Mouse (Mus musculus) cortical plate, adult 2 months (tissue): ENCODE measurements around the gene Ifrd2. TPM values are rescaled to one million over a fixed set of nuclear protein-coding genes. Genes with fewer than 3 reads are reported as not detected.
A peak's percentile ranks its signal among the peaks of the same experiment; 100 is the strongest.

Experiments
- H3K27ac ChIP-seq: fragments of 200-500 bp; 2 replicates; pipeline ENCODE4 v1.5.1; 2012; ENCODE audit warnings: low read length, control low read depth, inconsistent platforms; ENCODE audit not compliant: insufficient read depth
- H3K4me1 ChIP-seq: fragments of 200-500 bp; 2 replicates; pipeline ENCODE4 v1.6.1; 2011; ENCODE audit warnings: low read length; ENCODE audit not compliant: control insufficient read depth, insufficient read depth
- H3K4me3 ChIP-seq: fragments of 200-500 bp; 2 replicates; pipeline ENCODE4 v1.5.1; 2011; ENCODE audit warnings: mild to moderate bottlenecking, low read length, control low read depth; ENCODE audit not compliant: insufficient read depth
- CTCF ChIP-seq: fragments of 200-500 bp; IDR thresholded peaks from 2 replicates; pipeline ENCODE4 v1.5.1; 2011; ENCODE audit warnings: mild to moderate bottlenecking, control low read depth, low read length; ENCODE audit not compliant: insufficient read depth; ENCODE audit errors: extremely low read depth
- POLR2A ChIP-seq: fragments of 200-500 bp; IDR thresholded peaks from 2 replicates; pipeline ENCODE4 v1.6.1; 2011; ENCODE audit warnings: mild to moderate bottlenecking, low read length, control low read depth; ENCODE audit not compliant: insufficient read depth; ENCODE audit errors: extremely low read depth
- polyA plus RNA-seq: library from polyadenylated mRNA; depleted of rRNA; stranded (reverse); fragments of >200 nt; gene quantifications from 2 replicates; pipeline ENCODE4 v1.2.3, GENCODE M21; 2012

Ifrd2 gene
- polyA plus RNA-seq, 1 experiment: 16.3 TPM

DNA sequence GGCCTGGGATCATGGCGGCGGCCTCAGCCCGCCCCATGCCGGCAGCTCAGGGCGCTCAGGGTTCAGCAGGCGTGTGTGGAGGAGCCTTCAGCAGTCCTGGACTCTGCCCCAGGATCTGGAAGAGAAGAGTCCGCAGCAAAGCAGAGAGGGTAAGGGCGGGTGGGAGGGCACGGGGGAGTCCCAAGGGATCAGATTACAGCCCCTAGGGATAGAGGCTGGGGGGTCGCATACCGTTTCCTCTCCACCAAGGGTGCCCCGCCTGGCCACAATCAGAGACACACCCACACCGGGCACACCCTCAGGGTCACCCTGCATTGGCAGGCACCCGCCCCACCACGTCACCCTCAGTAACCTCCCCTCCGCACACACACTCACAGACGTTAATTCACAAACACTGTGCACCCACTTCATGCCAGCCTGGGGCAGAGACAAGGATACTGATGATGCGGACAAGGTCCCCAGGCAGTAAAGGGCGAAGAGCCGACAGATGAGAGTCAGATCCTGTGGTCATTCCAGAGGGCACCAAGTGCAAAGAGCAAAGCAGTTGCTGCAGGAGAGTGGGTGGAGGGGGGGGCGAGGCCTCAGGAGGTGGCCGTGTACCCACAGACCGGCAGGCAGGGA, 17.7 kb downstream of the Ifrd2 start:
- Histone ChIP-seq H3K27ac (no peak overlapping the region), H3K4me1 (no peaks in the 10 kb centered on the region; the same call in 1 of the 2 replicates), H3K4me3 (no peak overlapping the region)
- TF ChIP-seq POLR2A (no peak), CTCF (no peak)

DNA sequence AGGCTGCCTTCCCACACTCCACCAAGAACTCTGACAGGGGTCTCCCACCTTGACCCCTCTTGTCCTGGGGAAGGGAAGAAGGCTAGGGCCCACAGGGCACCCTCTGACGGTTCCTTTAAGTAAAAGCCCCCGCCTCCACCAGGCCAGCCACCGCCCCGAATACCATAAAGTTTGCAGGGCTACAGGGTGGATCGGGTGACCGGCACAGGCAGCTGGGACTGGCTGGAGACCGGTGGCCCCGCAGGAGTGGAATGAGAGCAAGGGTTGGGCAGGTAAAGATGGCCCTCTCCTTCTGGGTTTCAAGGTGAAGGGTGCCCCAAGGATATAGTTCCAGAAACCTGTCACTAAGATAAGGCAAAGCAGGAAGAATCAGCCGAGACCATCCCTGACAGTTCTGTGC, 19.1 kb downstream of the Ifrd2 start:
- Histone ChIP-seq H3K4me3 (no peak overlapping the region), H3K4me1 (peaks cover under 1% of the 10 kb centered on the region; the same call in 1 of the 2 replicates), H3K27ac (no peak overlapping the region)
- TF ChIP-seq CTCF (no peak), POLR2A (no peak)

DNA sequence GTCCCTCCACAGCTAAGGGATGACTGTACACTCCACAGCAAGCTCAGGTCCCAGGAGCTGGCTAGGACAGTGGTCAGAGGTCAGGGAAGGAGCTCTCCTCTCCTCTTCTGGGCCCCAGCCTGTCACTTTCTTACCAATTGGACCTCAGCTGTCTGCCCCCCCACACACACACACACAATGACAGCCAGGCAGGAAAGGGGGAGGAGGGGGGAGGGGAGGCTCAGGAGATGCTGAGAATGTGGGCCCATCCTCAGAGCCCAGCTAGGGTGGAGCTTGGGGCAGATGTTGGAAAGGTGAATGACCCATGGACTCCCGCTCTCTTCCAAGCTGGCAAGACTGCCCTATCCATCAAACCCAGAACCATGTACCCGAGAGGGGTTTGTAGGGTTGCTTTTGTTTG, 19.6 kb downstream of the Ifrd2 start:
- no peak for TF ChIP-seq POLR2A
- no peak for TF ChIP-seq CTCF
- Histone ChIP-seq H3K4me3 (no peak overlapping the region), H3K4me1 (peaks cover 4% of the 10 kb centered on the region; the same call in 1 of the 2 replicates), H3K27ac (no peak overlapping the region)

DNA sequence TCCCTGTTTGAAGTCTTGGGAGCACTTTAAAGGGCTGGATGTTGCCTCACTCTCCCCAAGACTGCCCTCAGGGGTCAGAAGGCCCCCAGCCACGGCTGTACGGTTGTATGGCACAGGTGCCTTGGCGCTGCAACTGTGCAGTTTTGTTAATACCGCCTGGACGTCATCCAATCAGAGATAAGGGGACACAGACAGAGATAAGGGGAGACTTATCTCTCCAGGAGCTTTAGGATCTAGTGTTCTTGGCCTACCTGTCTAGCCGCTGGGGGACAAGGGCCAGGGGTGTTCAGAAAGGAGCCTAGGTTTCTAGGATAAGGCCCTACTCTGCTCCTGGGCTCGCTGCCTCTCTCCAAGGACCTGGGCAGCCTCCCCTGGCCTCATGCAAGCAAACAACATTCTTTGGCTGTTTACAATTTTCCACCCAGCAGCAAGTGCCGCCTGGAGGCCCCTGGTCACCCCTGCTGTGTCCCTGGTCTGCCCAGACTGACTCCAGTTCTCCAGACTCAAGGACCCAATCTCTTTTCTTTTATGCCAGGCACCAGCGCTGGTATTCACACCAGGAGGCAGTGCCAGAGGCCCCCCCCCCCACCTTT, 20.3 kb downstream of the Ifrd2 start:
- Histone ChIP-seq H3K4me3 (no peak overlapping the region), H3K4me1 (0 out of 2 replicates have a peak, but pooled peaks cover 5% of the 10 kb centered on the region), H3K27ac (no peak overlapping the region)
- no peak for TF ChIP-seq POLR2A
- TF ChIP-seq CTCF: no peak

DNA sequence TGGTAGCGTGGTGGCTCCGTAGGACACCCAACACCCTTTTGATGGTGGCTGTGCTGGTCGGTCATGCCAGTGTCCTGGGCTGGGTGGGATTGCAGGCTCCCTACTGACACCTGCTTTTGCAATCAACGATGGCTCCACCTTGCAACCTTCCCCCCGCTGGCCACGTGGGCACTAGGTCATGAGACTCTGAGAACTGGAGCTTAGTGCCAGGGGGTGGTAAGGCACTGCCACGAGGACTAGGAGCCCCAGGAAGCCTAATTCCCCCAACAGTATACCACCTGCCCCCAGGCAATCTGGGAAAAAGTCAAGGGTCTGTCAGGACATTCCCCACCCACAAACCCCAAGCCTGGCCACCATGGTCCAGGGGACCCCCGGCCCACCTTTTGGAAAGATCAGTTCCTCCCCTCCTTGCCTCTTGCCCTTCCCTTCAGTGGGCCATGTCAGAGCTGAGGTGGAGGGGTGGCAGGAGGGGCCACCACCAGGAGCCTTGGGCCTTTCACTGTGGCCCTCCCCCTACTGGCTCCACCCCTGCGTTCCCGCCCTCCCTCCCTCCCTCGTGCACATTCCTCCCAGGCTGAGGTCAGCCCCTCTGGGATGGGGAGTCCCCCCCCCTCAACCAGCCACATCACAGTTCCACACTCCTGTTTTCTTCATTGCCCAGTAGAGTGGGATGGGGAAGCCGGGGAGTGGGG, 21.4 kb downstream of the Ifrd2 start, which contains the start of gene Sema3b:
Sema3b (minus strand) TSS at position 489 of the 692 bp plus-strand sequence.
- Histone ChIP-seq H3K4me3 (no peak within 1 kb of the TSS), H3K4me1 (0 out of 2 replicates have a peak, but pooled peaks cover 5% of the 10 kb centered on the region), H3K27ac (no peak within 1 kb of the TSS)
- TF ChIP-seq CTCF: no peak
- TF ChIP-seq POLR2A: no peak

DNA sequence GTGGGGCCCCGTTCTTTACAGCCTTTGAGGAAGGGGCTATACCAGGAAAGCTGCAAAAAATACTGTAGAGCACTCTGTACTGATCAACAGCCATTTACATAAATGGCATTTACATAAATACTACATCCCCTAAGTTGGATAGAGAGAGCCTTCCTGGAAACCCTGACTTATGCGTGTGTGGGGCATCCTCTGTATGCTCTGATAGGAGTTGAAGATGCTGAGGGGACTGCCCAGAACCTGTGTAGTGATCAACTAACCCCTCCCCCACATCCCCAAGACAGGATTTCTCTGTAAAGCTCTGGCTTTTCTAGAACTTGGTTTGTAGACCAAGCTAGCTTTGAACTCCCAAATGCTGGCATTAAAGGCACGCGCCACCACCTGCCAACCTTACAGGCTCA, 22.0 kb downstream of the Ifrd2 start:
- Histone ChIP-seq H3K27ac (no peak overlapping the region), H3K4me1 (0 out of 2 replicates have a peak, but pooled peaks cover 5% of the 10 kb centered on the region), H3K4me3 (no peak overlapping the region)
- no peak for TF ChIP-seq POLR2A
- TF ChIP-seq CTCF: no peak

DNA sequence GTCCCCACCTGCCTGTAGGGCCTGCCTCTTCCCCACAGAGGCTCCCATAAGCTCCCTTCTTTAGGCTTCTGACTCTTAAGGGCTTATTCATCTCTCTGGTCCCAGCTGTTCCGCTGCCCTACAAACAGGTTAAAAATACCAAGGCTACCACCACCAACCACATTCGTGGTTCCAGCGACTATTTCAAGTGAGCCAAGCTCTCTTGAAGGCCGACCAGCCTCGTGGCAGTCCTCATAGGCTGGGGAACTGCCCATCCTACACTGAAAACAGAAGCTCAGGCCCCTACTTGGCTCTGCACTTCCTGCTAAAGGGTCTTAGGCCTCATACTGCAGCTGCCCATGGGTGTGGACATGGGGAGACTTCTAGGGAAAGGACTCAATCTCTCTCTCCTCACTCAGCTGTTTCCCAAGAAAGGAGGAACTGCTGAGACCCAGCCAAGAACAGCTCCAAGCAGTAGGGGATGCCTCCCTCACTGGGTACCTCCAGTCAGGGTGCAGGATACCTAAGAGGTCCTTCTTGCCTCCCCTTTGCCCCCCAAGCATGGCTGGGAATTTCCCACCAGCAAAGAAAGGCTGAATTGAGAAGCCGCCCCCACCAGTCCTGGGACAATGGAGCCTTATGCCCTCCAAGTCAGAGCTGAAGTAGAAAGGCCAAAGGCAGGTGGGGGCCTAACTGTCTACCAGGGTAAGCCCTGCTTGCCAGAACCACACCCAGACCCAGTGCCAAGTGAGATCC, 24.2 kb downstream of the Ifrd2 start:
- TF ChIP-seq CTCF: no peak
- TF ChIP-seq POLR2A: no peak
- 0 out of 2 replicates have a peak overlapping the region, but pooled peaks have one; percentile 11 for H3K4me3 ChIP-seq

DNA sequence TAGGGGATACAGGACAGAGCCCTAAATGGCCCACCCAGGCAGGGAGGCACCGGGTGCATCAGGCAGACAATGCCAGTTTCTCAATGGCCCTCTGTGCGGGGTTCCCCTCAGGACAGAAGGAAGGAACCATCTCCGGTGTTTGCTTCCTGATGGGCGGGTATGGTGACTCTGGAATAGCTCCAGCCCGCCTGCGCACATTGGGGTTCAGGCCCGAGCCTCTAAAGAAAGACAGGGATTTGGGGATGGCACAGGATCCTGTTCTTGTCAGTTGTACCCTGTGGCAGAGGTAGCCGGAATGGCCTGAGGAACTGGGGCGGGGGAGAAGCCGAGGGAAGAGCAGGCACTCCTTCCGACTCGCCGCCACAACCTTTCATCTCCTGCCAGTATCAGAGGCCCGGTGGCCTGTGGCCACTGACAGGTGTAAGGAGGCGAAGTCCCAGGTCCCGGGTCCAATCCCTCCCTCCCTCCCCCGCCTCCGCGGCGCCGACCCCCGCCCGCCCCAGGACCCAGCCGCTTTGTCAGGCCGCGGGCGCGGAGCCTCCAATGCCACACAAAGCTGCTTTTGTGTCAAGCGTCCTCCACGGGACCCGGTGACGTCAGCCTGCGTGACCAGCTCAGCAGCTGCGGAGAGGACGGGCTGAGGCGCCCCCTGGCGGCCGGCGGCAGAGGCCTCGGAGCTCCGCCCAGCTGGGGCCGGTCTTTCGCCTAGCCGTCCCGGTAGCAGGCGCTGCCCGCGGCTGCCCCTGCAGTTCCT, 24.9 kb downstream of the Ifrd2 start:
- Histone ChIP-seq H3K27ac (peak overlapping the region; percentile 97), H3K4me1 (0 out of 2 replicates have a peak, but pooled peaks cover 5% of the 10 kb centered on the region), H3K4me3 (peak overlapping the region; percentile 11; the same call in 1 of the 2 replicates)
- TF ChIP-seq CTCF (peak; percentile 62), POLR2A (peak; percentile 85; the same call in 1 of the 2 replicates)

More for the DNA sequence above, 24.2 kb downstream of the Ifrd2 start:
- Histone ChIP-seq H3K27ac (peak overlapping the region; percentile 97), H3K4me1 (0 out of 2 replicates have a peak, but pooled peaks cover 5% of the 10 kb centered on the region)

DNA sequence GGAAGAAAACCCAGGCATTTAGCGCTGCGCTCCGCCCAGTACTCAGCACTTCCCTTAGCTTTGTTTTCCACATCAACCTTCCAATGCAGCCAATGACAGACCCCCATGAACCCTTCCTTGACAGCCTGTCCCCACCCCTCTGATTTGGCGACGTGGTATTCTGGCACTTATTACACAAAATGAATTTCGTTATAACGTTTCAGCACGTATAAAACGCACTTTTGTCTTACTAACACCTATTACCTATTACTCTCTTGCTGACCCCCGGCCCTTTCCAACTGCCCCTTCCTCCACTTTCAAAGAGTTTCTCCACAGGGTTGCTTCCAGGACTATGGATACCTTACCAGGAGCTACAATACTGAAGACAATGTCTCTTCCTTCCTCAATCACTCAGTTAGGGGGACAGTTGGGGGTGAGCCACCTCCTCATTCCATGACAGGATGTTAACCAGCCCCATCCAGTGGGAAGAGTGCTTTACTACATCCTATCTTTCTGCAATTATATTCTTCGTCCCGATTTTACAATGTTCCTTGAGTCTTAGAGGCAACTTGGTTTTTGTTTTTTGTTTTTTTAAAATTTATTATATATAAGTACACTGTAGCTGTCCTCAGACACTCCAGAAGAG, 25.6 kb downstream of the Ifrd2 start:
- peak overlapping the region; percentile 30 for H3K27ac ChIP-seq
- 0 out of 2 replicates have a peak overlapping the region, but pooled peaks have one; percentile 0 for H3K4me3 ChIP-seq
- 0 out of 2 replicates have a peak, but pooled peaks cover 5% of the 10 kb centered on the region for H3K4me1 ChIP-seq
- TF ChIP-seq POLR2A (no peak), CTCF (no peak; the same call in 1 of the 2 replicates)
